ENCODE assay signal across 8 mouse cellular contexts in the genomic region with DNA sequence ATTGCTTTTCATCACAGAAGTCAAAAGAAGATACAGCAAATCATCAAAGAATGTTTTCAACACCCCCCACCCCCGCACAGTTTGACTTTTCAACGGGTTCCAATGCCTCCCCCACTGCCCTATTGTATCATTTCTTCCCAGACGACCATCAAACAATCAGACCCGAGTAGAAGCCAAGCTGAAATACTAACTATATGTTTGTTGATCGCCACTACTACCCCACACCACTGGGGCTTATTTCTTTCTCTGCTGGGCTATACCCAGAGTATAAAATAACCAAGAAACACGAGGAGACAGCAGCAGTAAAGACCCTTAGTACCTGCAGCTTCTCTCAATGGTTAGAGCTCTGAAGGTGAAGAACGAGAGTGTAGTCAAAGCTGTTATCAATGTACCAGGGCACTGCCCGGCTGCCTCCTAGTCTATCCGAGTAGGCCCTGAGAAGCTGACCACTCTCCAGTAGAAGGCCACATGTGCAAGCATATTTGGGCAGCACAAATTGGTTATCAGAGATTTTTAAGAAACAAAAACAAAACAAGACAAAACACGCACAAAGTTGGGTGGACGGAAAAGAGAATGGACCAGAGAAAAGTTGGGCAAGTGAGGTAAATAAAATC.
A peak's percentile ranks its signal among the peaks of the same experiment; 100 is the strongest.
DNase-seq lines count a peak whose midpoint lies in the region; ATAC-seq and TF ChIP-seq lines count a peak whose summit lies in the region.

No protein-coding gene starts in this region.

- WGBS in heart, adult 2 months = 56% methylated on average over 11 of the region's 11 CpGs
- WGBS in embryonic facial prominence, embryonic 13.5 days = 44% methylated on average over 11 of the region's 11 CpGs
- WGBS in intestine, embryonic 14.5 days = 48% methylated on average over 11 of the region's 11 CpGs
- 46% methylated on average over 11 of the region's 11 CpGs for WGBS in midbrain, embryonic 13.5 days

- H3K4me3 ChIP-seq in heart, adult 2 months = no peak overlapping the region
- H3K4me3 ChIP-seq in embryonic facial prominence, embryonic 13.5 days = peak overlapping the region; percentile 3; the same call in 1 of the 2 replicates
- H3K4me3 ChIP-seq in intestine, embryonic 14.5 days (ENCODE audit: low read depth, low read length) = no peak overlapping the region
- H3K4me3 ChIP-seq in midbrain, embryonic 13.5 days (replicated peaks) = no peak overlapping the region

- no peak for DNase-seq in heart, adult 2 months
- DNase-seq in heart, postnatal 14 days = no peak
- no peak for DNase-seq in intestine, embryonic 14.5 days (ENCODE audit: low spot score)
- no peak for DNase-seq in T-cell, adult 2 months (ENCODE audit: low spot score)
- no peak for DNase-seq in right cerebral cortex, postnatal 4 days
- no peak for DNase-seq in cerebellum, postnatal 4 days (ENCODE audit: low spot score in 2 of 2)

- H3K36me3 ChIP-seq in heart, adult 2 months (ENCODE audit: control insufficient read depth, insufficient read depth, low read length) = no peaks in the 10 kb centered on the region; the same call in 1 of the 2 replicates
- no peaks in the 10 kb centered on the region for H3K36me3 ChIP-seq in embryonic facial prominence, embryonic 13.5 days
- H3K36me3 ChIP-seq in intestine, embryonic 14.5 days (ENCODE audit: control insufficient read depth, insufficient read depth, low read length) = no peaks in the 10 kb centered on the region
- no peaks in the 10 kb centered on the region for H3K36me3 ChIP-seq in midbrain, embryonic 13.5 days

- ATAC-seq in embryonic facial prominence, embryonic 13.5 days (ENCODE audit: insufficient number of reproducible peaks, insufficient read depth, low FRiP score, low TSS enrichment, low read depth) = no peak
- ATAC-seq in intestine, embryonic 14.5 days (replicated peaks; ENCODE audit: low FRiP score, low TSS enrichment, low read depth) = peak; percentile 48; the same call in 1 of the 2 replicates
- ATAC-seq in midbrain, embryonic 13.5 days = peak; percentile 61; the same call in 1 of the 2 replicates

- peak overlapping the region; percentile 45 for H3K4me2 ChIP-seq in embryonic facial prominence, embryonic 13.5 days
- peak overlapping the region; percentile 28; the same call in 1 of the 2 replicates for H3K4me2 ChIP-seq in intestine, embryonic 14.5 days (ENCODE audit: low read length)
- peak overlapping the region; percentile 40 for H3K4me2 ChIP-seq in midbrain, embryonic 13.5 days (replicated peaks)

- H3K79me2 ChIP-seq in heart, adult 2 months (replicated peaks; ENCODE audit: control insufficient read depth, insufficient read depth, low read length) = no peaks in the 10 kb centered on the region

- H3K4me1 ChIP-seq in heart, adult 2 months (ENCODE audit: control insufficient read depth, insufficient read depth, low read length) = peaks cover 5% of the 10 kb centered on the region
- H3K4me1 ChIP-seq in embryonic facial prominence, embryonic 13.5 days = peaks cover 16% of the 10 kb centered on the region
- peaks cover 6% of the 10 kb centered on the region for H3K4me1 ChIP-seq in intestine, embryonic 14.5 days (replicated peaks; ENCODE audit: control insufficient read depth, insufficient read depth, low read length)
- H3K4me1 ChIP-seq in midbrain, embryonic 13.5 days (replicated peaks) = peaks cover 14% of the 10 kb centered on the region

- no peaks in the 10 kb centered on the region for H3K9me3 ChIP-seq in embryonic facial prominence, embryonic 13.5 days
- H3K9me3 ChIP-seq in intestine, embryonic 14.5 days (ENCODE audit: control insufficient read depth, low read length) = no peaks in the 10 kb centered on the region
- no peaks in the 10 kb centered on the region for H3K9me3 ChIP-seq in midbrain, embryonic 13.5 days

- TF ChIP-seq POLR2A in heart, adult 2 months (IDR thresholded peaks at IDR 0.05; ENCODE audit: insufficient read depth, low read depth, low read length) = no peak

- TF ChIP-seq CTCF in heart, adult 2 months (IDR thresholded peaks at IDR 0.05) = no peak

- intact Hi-C loops in heart, adult 2 months (cut with DNase I) = loop anchor here (1.0 kb wide), 1 partner anchor 280 kb away; no protein-coding TSS in a partner anchor
- intact Hi-C loops in heart, postnatal 14 days (cut with DNase I) = loop anchor here (1.0 to 5.0 kb wide), 3 partner anchors 127 to 280 kb away; a partner anchor contains a TSS

- H3K9ac ChIP-seq in heart, adult 2 months (ENCODE audit: low read depth, low read length) = peak overlapping the region; percentile 3; the same call in 1 of the 2 replicates
- H3K9ac ChIP-seq in embryonic facial prominence, embryonic 13.5 days = 0 out of 2 replicates have a peak overlapping the region, but pooled peaks have one; percentile 51
- H3K9ac ChIP-seq in intestine, embryonic 14.5 days (ENCODE audit: low read length) = 0 out of 2 replicates have a peak overlapping the region, but pooled peaks have one; percentile 3
- 0 out of 2 replicates have a peak overlapping the region, but pooled peaks have one; percentile 2 for H3K9ac ChIP-seq in midbrain, embryonic 13.5 days (replicated peaks)

- no peak for TF ChIP-seq EP300 in heart, adult 2 months (IDR thresholded peaks at IDR 0.05; ENCODE audit: insufficient read depth, low read depth, low read length)

- H3K27me3 ChIP-seq in heart, adult 2 months (ENCODE audit: control insufficient read depth, insufficient read depth, low read length) = no peaks in the 10 kb centered on the region
- H3K27me3 ChIP-seq in embryonic facial prominence, embryonic 13.5 days = no peaks in the 10 kb centered on the region
- H3K27me3 ChIP-seq in intestine, embryonic 14.5 days (replicated peaks; ENCODE audit: control insufficient read depth, insufficient read depth, low read length) = no peaks in the 10 kb centered on the region
- no peaks in the 10 kb centered on the region for H3K27me3 ChIP-seq in midbrain, embryonic 13.5 days

- H3K27ac ChIP-seq in heart, adult 2 months = no peak overlapping the region
- no peak overlapping the region for H3K27ac ChIP-seq in embryonic facial prominence, embryonic 13.5 days
- H3K27ac ChIP-seq in intestine, embryonic 14.5 days (ENCODE audit: low read depth) = no peak overlapping the region
- peak overlapping the region; percentile 51; the same call in 1 of the 2 replicates for H3K27ac ChIP-seq in midbrain, embryonic 13.5 days
